Comparison of ENCODE assay signal across 22 mouse cellular contexts in the genomic region with DNA sequence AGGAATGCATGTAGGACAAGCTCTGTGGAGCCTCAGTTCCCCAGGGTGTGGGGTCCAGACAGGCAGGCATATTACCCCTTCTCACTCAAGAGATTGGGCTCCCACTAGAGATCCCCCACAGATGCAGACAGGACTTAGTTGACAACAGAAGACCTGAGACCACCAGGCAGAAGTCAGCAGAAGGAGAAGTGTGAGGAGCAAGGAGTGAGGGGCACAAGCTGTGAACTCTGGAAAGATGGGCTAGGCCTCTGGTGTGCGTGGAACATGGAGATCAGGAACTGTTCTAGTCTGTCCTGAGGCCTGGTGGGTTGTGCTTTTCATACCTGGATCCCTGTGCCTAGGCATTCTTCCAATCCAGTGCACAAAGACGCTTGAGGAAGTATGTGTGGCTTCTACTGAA. TPM values are rescaled to one million over a fixed set of nuclear protein-coding genes. Genes with fewer than 3 reads are reported as not detected.
DNase-seq lines count a peak whose midpoint lies in the region; ATAC-seq and TF ChIP-seq lines count a peak whose summit lies in the region.
"Had no signal": no experiment of that assay in that cellular context is flagged by ENCODE, and none has a peak within 500 bp of the region (broad histone marks: within the 10 kb centered on the region; RNA-seq: fewer than 3 reads in every experiment).

No protein-coding gene starts in this region.

- no peaks in the 10 kb centered on the region for H3K27me3 ChIP-seq in hindbrain, postnatal 0 days (ENCODE audit: insufficient read depth, low read length)
- peaks cover 22% of the 10 kb centered on the region for H3K27me3 ChIP-seq in hindbrain, embryonic 13.5 days
- H3K27me3 ChIP-seq: hindbrain, embryonic 15.5 days had no signal

- ATAC-seq in hindbrain, postnatal 0 days = 0 out of 2 replicates have a peak, but pooled peaks have one; percentile 10
- no peak for ATAC-seq in hindbrain, embryonic 13.5 days (ENCODE audit: low FRiP score)
- ATAC-seq: CD4-positive, CD25-positive, alpha-beta regulatory T cell, adult 4 months; intestine, embryonic 16.5 days had no signal

- H3K27ac ChIP-seq in hindbrain, postnatal 0 days = no peak overlapping the region
- H3K27ac ChIP-seq in hindbrain, embryonic 13.5 days = no peak overlapping the region
- H3K27ac ChIP-seq: embryonic facial prominence, embryonic 12.5 days; embryonic facial prominence, embryonic 15.5 days; forebrain, embryonic 13.5 days; heart, embryonic 13.5 days; hindbrain, embryonic 15.5 days had no signal

- 0 out of 2 replicates have a peak, but pooled peaks cover 5% of the 10 kb centered on the region for H3K4me1 ChIP-seq in hindbrain, postnatal 0 days (ENCODE audit: insufficient read depth, low read length)
- H3K4me1 ChIP-seq in hindbrain, embryonic 13.5 days (replicated peaks) = peaks cover 7% of the 10 kb centered on the region
- H3K4me1 ChIP-seq: embryonic facial prominence, embryonic 12.5 days; embryonic facial prominence, embryonic 15.5 days had no signal

- no peak for TF ChIP-seq CTCF in hindbrain, postnatal 0 days (IDR thresholded peaks at IDR 0.05; ENCODE audit: low read depth)

- H3K36me3 ChIP-seq in hindbrain, postnatal 0 days (ENCODE audit: insufficient read depth, low read length) = no peaks in the 10 kb centered on the region
- H3K36me3 ChIP-seq in hindbrain, embryonic 13.5 days = no peaks in the 10 kb centered on the region
- H3K36me3 ChIP-seq: embryonic facial prominence, embryonic 12.5 days; embryonic facial prominence, embryonic 15.5 days; heart, embryonic 13.5 days; hindbrain, embryonic 15.5 days had no signal

- intact Hi-C loops in left cerebral cortex, postnatal 36 days (cut with DNase I) = loop anchor here (5.0 kb wide), 1 partner anchor 307 kb away; no protein-coding TSS in a partner anchor

- H3K9me3 ChIP-seq in hindbrain, postnatal 0 days (ENCODE audit: low read length) = no peaks in the 10 kb centered on the region
- H3K9me3 ChIP-seq in hindbrain, embryonic 13.5 days = no peaks in the 10 kb centered on the region
- H3K9me3 ChIP-seq: embryonic facial prominence, embryonic 12.5 days; embryonic facial prominence, embryonic 15.5 days; forebrain, embryonic 13.5 days; heart, embryonic 13.5 days; hindbrain, embryonic 15.5 days had no signal

- no peak overlapping the region for H3K4me2 ChIP-seq in hindbrain, postnatal 0 days (ENCODE audit: low read depth, low read length)
- no peak overlapping the region for H3K4me2 ChIP-seq in hindbrain, embryonic 13.5 days
- H3K4me2 ChIP-seq: embryonic facial prominence, embryonic 12.5 days; embryonic facial prominence, embryonic 15.5 days; forebrain, embryonic 13.5 days; heart, embryonic 13.5 days; hindbrain, embryonic 15.5 days had no signal

- 83% methylated on average over 2 of the region's 2 CpGs for WGBS in hindbrain, postnatal 0 days
- WGBS in hindbrain, embryonic 13.5 days = 94% methylated on average over 2 of the region's 2 CpGs

- H3K4me3 ChIP-seq in hindbrain, postnatal 0 days (ENCODE audit: low read length) = no peak overlapping the region
- no peak overlapping the region for H3K4me3 ChIP-seq in hindbrain, embryonic 13.5 days
- H3K4me3 ChIP-seq: embryonic facial prominence, embryonic 12.5 days; embryonic facial prominence, embryonic 15.5 days; forebrain, embryonic 13.5 days; heart, embryonic 13.5 days; hindbrain, embryonic 15.5 days had no signal

- no peak overlapping the region for H3K9ac ChIP-seq in hindbrain, postnatal 0 days (replicated peaks; ENCODE audit: low read length)
- no peak overlapping the region for H3K9ac ChIP-seq in hindbrain, embryonic 13.5 days
- H3K9ac ChIP-seq: embryonic facial prominence, embryonic 12.5 days; embryonic facial prominence, embryonic 15.5 days; forebrain, embryonic 13.5 days; heart, embryonic 13.5 days; hindbrain, embryonic 15.5 days had no signal

- DNase-seq in heart, adult 11 months = peak; percentile 76
- DNase-seq in heart, adult 8-10 months (ENCODE audit: low spot score) = no peak
- no peak for DNase-seq in hindbrain, postnatal 0 days (ENCODE audit: low spot score)
- DNase-seq in testis, postnatal 10 days (ENCODE audit: low spot score) = peak; percentile 17
- DNase-seq in testis, postnatal 14 days (ENCODE audit: low spot score) = no peak
- DNase-seq in left cerebral cortex, postnatal 36 days (ENCODE audit: low spot score in 2 of 2) = no peak
- DNase-seq: adrenal gland, adult 2 months; adrenal gland, postnatal 14 days; cerebellum, adult 11 months; cerebellum, adult 9-11 months; cerebellum, postnatal 25 days; gastrocnemius, postnatal 36 days; heart, postnatal 14 days; kidney, adult 2 months had no signal

RNA-seq across cellular contexts. Expression of gene Sec61a1, which starts 31.2 kb away (rescaled TPM):
- 10 to 100 TPM; 35.1 to 41.5 (median 39.3) TPM for total RNA-seq in heart, adult 8-10 months (2022)
- 183 and 201 TPM in 2 replicates for total RNA-seq in hindbrain, postnatal 0 days (2014; rRNA removed)
- 129 and 133 TPM in 2 replicates for polyA plus RNA-seq in hindbrain, postnatal 0 days (2015; fragmentation: Nextera tagmentation; extraction: Ambion mirVana)
- 162 TPM in 2 replicates for polyA plus RNA-seq in hindbrain, embryonic 13.5 days (2015; fragmentation: Nextera tagmentation; extraction: Ambion mirVana)
- 10 to 100 TPM; 75.3 to 78.8 TPM for total RNA-seq in left cerebral cortex, postnatal 36 days (2021)

Comparison
In these comparisons a context has a peak if more than half of its experiments do, and no peak if none do; other contexts are left out.
1. DNase-seq: peak in heart, adult 11 months (single experiment) and testis, postnatal 10 days (single experiment); none in heart, adult 8-10 months (single experiment), hindbrain, postnatal 0 days (single experiment), testis, postnatal 14 days (single experiment) and left cerebral cortex, postnatal 36 days (0 of 2).